Mouse (Mus musculus): ENCODE results near the gene 1700031F05Rik. TPM values are rescaled to one million over a fixed set of nuclear protein-coding genes. Genes with fewer than 3 reads are reported as not detected.
"Not testable (repeated sequence)": the region's sequence is repeated elsewhere in the genome, so short reads cannot be mapped to it uniquely, and the experiment has no call there.

1700031F05Rik gene
- not detected for total RNA-seq (2021)
- long read RNA-seq, experiment 1, result 0 reads
- long read RNA-seq, experiment 2, result 0 reads

DNA sequence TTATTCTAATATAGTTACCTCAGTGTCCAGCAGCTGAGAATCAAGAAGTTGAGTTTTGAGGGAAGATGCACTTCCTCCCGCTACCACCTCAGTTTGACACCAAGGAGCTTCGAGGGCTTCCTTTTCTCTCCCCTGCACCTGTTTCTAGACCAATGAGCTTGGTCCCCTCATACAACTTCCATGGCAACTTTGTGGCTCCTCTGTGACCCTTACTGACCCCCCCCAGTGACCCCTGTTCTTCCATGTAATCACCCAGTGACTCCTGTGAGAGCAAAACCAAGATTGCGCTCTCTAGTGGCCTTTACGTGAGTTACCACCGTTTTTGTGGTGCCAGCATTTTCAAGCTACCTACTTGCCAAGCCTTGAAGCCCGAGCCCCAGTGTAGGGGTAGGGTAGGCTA, at the start of gene 1700031F05Rik:
Gene 1700031F05Rik (minus strand): TSS at position 101 of the 400 bp plus-strand sequence.
- no peak for DNase-seq (ENCODE audit: low spot score in 2 of 2)

DNA sequence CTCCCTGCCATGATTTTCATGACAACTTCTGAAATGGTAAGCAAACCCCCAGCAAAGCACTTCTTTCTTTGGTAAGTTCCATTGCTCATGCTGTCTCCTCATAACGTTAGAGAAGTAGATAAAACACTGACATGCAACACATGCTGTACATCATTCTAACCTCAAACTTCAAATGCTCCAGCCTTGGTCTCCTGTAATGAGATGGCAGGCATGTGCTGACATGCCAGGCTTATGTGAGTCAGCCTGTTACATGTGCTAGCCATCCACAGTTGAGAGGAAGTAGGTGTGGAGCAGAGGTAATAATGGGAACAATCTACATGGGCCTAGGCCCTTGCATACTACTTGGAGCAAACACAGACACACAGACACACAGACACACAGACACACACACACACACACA, 47.1 kb upstream of the 1700031F05Rik start:
- not testable (repeated sequence) for DNase-seq (ENCODE audit: low spot score in 2 of 2)

DNA sequence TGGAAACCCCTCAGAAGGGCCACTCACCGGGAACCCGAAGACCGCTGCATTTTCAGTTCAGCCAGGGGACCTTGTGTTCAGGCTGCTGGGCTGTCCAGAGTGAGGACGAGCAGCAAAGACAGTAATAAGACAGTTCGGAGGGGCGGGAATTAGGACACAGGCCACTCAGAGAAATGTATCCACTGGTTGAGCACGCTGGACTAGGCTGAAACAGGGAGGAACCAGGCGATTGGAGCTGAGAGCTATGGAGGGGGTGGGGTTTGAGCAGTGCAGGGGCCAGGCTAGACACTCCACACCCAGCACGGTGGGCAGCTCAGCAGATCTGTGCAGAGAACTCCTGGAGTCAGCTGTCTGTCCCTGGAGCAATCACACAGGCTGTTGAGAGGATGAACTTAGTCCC, 40.8 kb upstream of the 1700031F05Rik start, which contains the start of the genes Dmrtc1a and 1700011M02Rik:
Gene Dmrtc1a (minus strand): TSS at position 101 of the 400 bp plus-strand sequence.
Gene 1700011M02Rik (plus strand): TSS at position 319 of the 400 bp plus-strand sequence.
- not testable (repeated sequence) for DNase-seq (ENCODE audit: low spot score in 2 of 2)

DNA sequence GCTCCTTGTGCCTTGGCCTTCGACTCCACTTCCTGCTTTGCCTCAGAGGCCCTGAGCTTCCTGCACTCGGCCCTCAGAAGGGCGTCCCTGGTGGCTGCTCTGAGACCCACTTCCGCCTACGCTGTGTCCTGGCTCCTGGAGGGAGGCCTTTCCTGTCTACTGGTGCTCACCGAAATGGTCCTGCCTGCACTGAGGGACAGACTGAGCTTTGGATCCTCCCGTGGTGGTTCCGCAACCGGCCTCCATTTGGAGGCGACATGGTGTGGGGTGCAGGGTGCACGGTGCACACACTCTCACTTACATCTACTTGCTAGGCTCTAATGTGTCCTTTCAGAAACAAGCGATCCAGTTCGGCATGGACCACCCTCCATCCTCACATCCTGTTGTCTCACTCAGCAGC, 13.3 kb downstream of the 1700031F05Rik start, which contains the start of gene Dmrtc1c2:
Gene Dmrtc1c2 (minus strand): TSS at position 101 of the 400 bp plus-strand sequence.
- not testable (repeated sequence) for DNase-seq (ENCODE audit: low spot score in 2 of 2)

DNA sequence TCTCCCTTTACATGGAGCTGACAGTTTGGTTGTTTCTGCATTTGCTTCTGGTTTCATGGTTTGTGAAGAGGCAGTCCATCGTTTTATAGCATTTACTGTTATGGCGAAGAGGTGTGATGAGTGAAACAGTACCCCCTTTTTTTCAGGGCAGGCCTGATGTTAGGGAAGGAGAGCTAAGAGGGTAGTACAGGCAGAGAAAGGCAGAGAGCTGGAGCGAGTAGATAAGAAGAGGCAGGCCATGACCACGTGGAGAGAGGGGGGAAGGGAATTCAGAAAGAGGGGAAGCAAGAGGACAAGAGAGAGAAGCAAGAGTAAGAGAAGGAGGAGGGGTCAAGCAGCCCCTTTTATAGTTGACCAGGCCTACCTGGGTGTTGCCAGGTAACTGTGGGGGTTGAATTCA, 55.5 kb downstream of the 1700031F05Rik start:
- no peak for DNase-seq (ENCODE audit: low spot score in 2 of 2)

Other genes starting within 250 kb of the 1700031F05Rik start
- gene Phka1, start 223.7 kb downstream of the 1700031F05Rik start, total RNA-seq (2021), result 10 to 100 TPM; 27.1 to 28.1 TPM
- gene Gm3880, start 181.0 kb downstream of the 1700031F05Rik start, total RNA-seq (2021), result not detected
- not detected for gene Gm9112, start 160.3 kb downstream of the 1700031F05Rik start, total RNA-seq (2021)
- gene Dmrtc1b, start 160.1 kb downstream of the 1700031F05Rik start, total RNA-seq (2021), result not detected
- gene Dmrtc1c1, start 65.0 kb downstream of the 1700031F05Rik start, total RNA-seq (2021), result not detected
- not detected for gene Dmrtc1c2, start 13.4 kb downstream of the 1700031F05Rik start, total RNA-seq (2021)
- gene Dmrtc1a, start 40.7 kb upstream of the 1700031F05Rik start, total RNA-seq (2021), result 1 to 10 TPM; 2.2 to 2.3 TPM
- not detected for gene 1700011M02Rik, start 40.9 kb upstream of the 1700031F05Rik start, total RNA-seq (2021)
- not detected for gene 1700018G05Rik, start 60.4 kb upstream of the 1700031F05Rik start, total RNA-seq (2021)